Mouse (Mus musculus) thymus, adult 2 months (tissue): Measurements from ENCODE around the gene Eml2.

Experiments
- CTCF ChIP-seq: fragments of 200-500 bp; IDR thresholded peaks from 2 replicates; pipeline ENCODE4 v1.5.1; 2012; ENCODE audit warnings: mild to moderate bottlenecking, control low read depth, low read length, moderate library complexity, borderline replicate concordance; ENCODE audit not compliant: control insufficient read depth, poor library complexity, insufficient read depth; ENCODE audit errors: extremely low read depth
- POLR2A ChIP-seq: fragments of 200-500 bp; IDR thresholded peaks from 2 replicates; pipeline ENCODE4 v1.6.1; 2012; ENCODE audit warnings: mild to moderate bottlenecking, low read length, control low read depth, moderate library complexity; ENCODE audit not compliant: control insufficient read depth, poor library complexity, insufficient read depth; ENCODE audit errors: extremely low read depth

GRCm38 (mm10) chr7:19176516-19176947, 311 bp downstream of the Eml2 start:
- TF ChIP-seq CTCF = no peak
- no peak for TF ChIP-seq POLR2A
